Mouse (Mus musculus): ENCODE results near the gene Nol10. TPM values are rescaled to one million over a fixed set of nuclear protein-coding genes. Genes with fewer than 3 reads are reported as not detected.

Gene Nol10
- 10 to 100 TPM; 18.7 to 20.9 (median 19.5) TPM for total RNA-seq (2022)

- DNase-seq (ENCODE audit: low spot score in 2 of 2), result peak; percentile 81 to 84
Measured at GRCm38 (mm10) chr12:17348048-17349036, at the start of gene Nol10. Nol10 (plus strand) TSS chr12:17348458.

GRCm38 (mm10) chr12:17299902-17300301 is 48.4 kb upstream of the Nol10 start:
- DNase-seq (ENCODE audit: low spot score in 2 of 2), result no peak

- no peak for DNase-seq (ENCODE audit: low spot score in 2 of 2)
Measured at GRCm38 (mm10) chr12:17305445-17305844, 42.8 kb upstream of the Nol10 start.

- no peak for DNase-seq (ENCODE audit: low spot score in 2 of 2)
Measured at GRCm38 (mm10) chr12:17308246-17308645, 40.0 kb upstream of the Nol10 start.

GRCm38 (mm10) chr12:17310852-17311839 is 37.1 kb upstream of the Nol10 start:
- no peak for DNase-seq (ENCODE audit: low spot score in 2 of 2)

GRCm38 (mm10) chr12:17316096-17316495 is 32.2 kb upstream of the Nol10 start:
- no peak for DNase-seq (ENCODE audit: low spot score in 2 of 2)

- DNase-seq (ENCODE audit: low spot score in 2 of 2), result no peak
Measured at GRCm38 (mm10) chr12:17317970-17318369, 30.3 kb upstream of the Nol10 start.

GRCm38 (mm10) chr12:17318453-17318852 is 29.8 kb upstream of the Nol10 start:
- DNase-seq (ENCODE audit: low spot score in 2 of 2), result no peak

GRCm38 (mm10) chr12:17324549-17325470 is 23.4 kb upstream of the Nol10 start:
- DNase-seq (ENCODE audit: low spot score in 2 of 2), result no peak

- DNase-seq (ENCODE audit: low spot score in 2 of 2), result no peak
Measured at GRCm38 (mm10) chr12:17329259-17329658, 19.0 kb upstream of the Nol10 start, which contains the start of gene Atp6v1c2. Atp6v1c2 (minus strand) TSS chr12:17329359.

GRCm38 (mm10) chr12:17333459-17333858 is 14.8 kb upstream of the Nol10 start:
- DNase-seq (ENCODE audit: low spot score in 2 of 2), result no peak

GRCm38 (mm10) chr12:17338338-17338737 is 9.9 kb upstream of the Nol10 start:
- DNase-seq (ENCODE audit: low spot score in 2 of 2), result no peak

GRCm38 (mm10) chr12:17339114-17339905 is 8.9 kb upstream of the Nol10 start:
- DNase-seq (ENCODE audit: low spot score in 2 of 2), result no peak

GRCm38 (mm10) chr12:17347327-17348047 is 771 bp upstream of the Nol10 start:
- no peak for DNase-seq (ENCODE audit: low spot score in 2 of 2)

- DNase-seq (ENCODE audit: low spot score in 2 of 2), result no peak
Measured at GRCm38 (mm10) chr12:17350106-17350505, 1.8 kb downstream of the Nol10 start.

GRCm38 (mm10) chr12:17356853-17357252 is 8.6 kb downstream of the Nol10 start:
- DNase-seq (ENCODE audit: low spot score in 2 of 2), result no peak

GRCm38 (mm10) chr12:17357795-17358194 is 9.5 kb downstream of the Nol10 start:
- no peak for DNase-seq (ENCODE audit: low spot score in 2 of 2)

GRCm38 (mm10) chr12:17358981-17359380 is 10.7 kb downstream of the Nol10 start:
- no peak for DNase-seq (ENCODE audit: low spot score in 2 of 2)

- no peak for DNase-seq (ENCODE audit: low spot score in 2 of 2)
Measured at GRCm38 (mm10) chr12:17360104-17360503, 11.8 kb downstream of the Nol10 start.

All from left cerebral cortex, adult 8-10 months (tissue).